Mouse (Mus musculus): ENCODE measurements around the gene Synj2. TPM values are rescaled to one million over a fixed set of nuclear protein-coding genes. Genes with fewer than 3 reads are reported as not detected.

Synj2 gene
- total RNA-seq (2023), result 10.6 TPM

GRCm38 (mm10) chr17:5941230-5942043, at the start of gene Synj2:
TSS of gene Synj2 (plus strand) at chr17:5941280.

GRCm38 (mm10) chr17:6079287-6080122, 138.4 kb downstream of the Synj2 start, which contains the start of the genes Serac1 and Gtf2h5:
TSS of gene Serac1 (minus strand) at chr17:6079741.
TSS of gene Gtf2h5 (plus strand) at chr17:6079786.

Other genes with a start within 250 kb of the Synj2 start
- gene Snx9, start 100.0 kb upstream of the Synj2 start, total RNA-seq (2023), result 15.1 TPM
- gene Serac1, start 138.5 kb downstream of the Synj2 start, total RNA-seq (2023), result 8.2 TPM
- 45.4 TPM for gene Gtf2h5, start 138.5 kb downstream of the Synj2 start, total RNA-seq (2023)
- 105 TPM for gene Tulp4, start 165.2 kb downstream of the Synj2 start, total RNA-seq (2023)

Measured in CD8-positive naive resting alpha-beta T cell, adult 57 days (primary cell).